Comparison of ENCODE assay signal across 15 mouse cellular contexts in genomic region chr11:120122126-120122525, GRCm38 (mm10). TPM values are rescaled to one million over a fixed set of nuclear protein-coding genes. Genes with fewer than 3 reads are reported as not detected.
DNase-seq lines count a peak whose midpoint lies in the region; ATAC-seq and TF ChIP-seq lines count a peak whose summit lies in the region.
"Had no signal": no experiment of that assay in that cellular context is flagged by ENCODE, and none has a peak within 500 bp of the region (broad histone marks: within the 10 kb centered on the region; RNA-seq: fewer than 3 reads in every experiment).

No protein-coding gene starts in this region.

- 62% methylated on average over 12 of the region's 12 CpGs for WGBS in hindbrain, postnatal 0 days
- 91% methylated on average over 12 of the region's 12 CpGs for WGBS in hindbrain, embryonic 12.5 days

- peaks cover 8% of the 10 kb centered on the region for H3K4me1 ChIP-seq in hindbrain, postnatal 0 days (ENCODE audit: insufficient read depth, low read length)
- H3K4me1 ChIP-seq in hindbrain, embryonic 12.5 days: peaks cover 6% of the 10 kb centered on the region; the same call in 1 of the 2 replicates

- H3K27ac ChIP-seq in hindbrain, postnatal 0 days: no peak overlapping the region
- H3K27ac ChIP-seq in hindbrain, embryonic 12.5 days: no peak overlapping the region
- H3K27ac ChIP-seq: intestine, embryonic 15.5 days had no signal

- no peak overlapping the region for H3K4me3 ChIP-seq in hindbrain, postnatal 0 days (ENCODE audit: low read length)
- no peak overlapping the region for H3K4me3 ChIP-seq in hindbrain, embryonic 12.5 days
- H3K4me3 ChIP-seq: erythroblast, embryonic 14.5 days; intestine, embryonic 15.5 days had no signal

- no peaks in the 10 kb centered on the region for H3K9me3 ChIP-seq in hindbrain, postnatal 0 days (ENCODE audit: low read length)
- H3K9me3 ChIP-seq in hindbrain, embryonic 12.5 days (replicated peaks): no peaks in the 10 kb centered on the region
- H3K9me3 ChIP-seq: intestine, embryonic 15.5 days had no signal

- H3K27me3 ChIP-seq in hindbrain, postnatal 0 days (ENCODE audit: insufficient read depth, low read length): no peaks in the 10 kb centered on the region
- no peaks in the 10 kb centered on the region for H3K27me3 ChIP-seq in hindbrain, embryonic 12.5 days
- H3K27me3 ChIP-seq: intestine, embryonic 15.5 days had no signal

- peaks cover 9% of the 10 kb centered on the region for H3K36me3 ChIP-seq in hindbrain, postnatal 0 days (ENCODE audit: insufficient read depth, low read length)
- peaks cover 45% of the 10 kb centered on the region for H3K36me3 ChIP-seq in hindbrain, embryonic 12.5 days

- no peak for ATAC-seq in cerebellum, adult (ENCODE audit: insufficient number of reproducible peaks, low FRiP score, low TSS enrichment)
- ATAC-seq in hindbrain, postnatal 0 days: peak; percentile 45; the same call in 1 of the 2 replicates
- no peak for ATAC-seq in hindbrain, embryonic 12.5 days (ENCODE audit: low FRiP score)
- ATAC-seq: intestine, embryonic 15.5 days had no signal

- H3K9ac ChIP-seq in hindbrain, postnatal 0 days (replicated peaks; ENCODE audit: low read length): no peak overlapping the region
- no peak overlapping the region for H3K9ac ChIP-seq in hindbrain, embryonic 12.5 days
- H3K9ac ChIP-seq: intestine, embryonic 15.5 days had no signal

- peak; percentile 56 to 64 for DNase-seq in cerebellum, postnatal 14 days
- DNase-seq in hindbrain, postnatal 0 days (ENCODE audit: low spot score): peak; percentile 51
- DNase-seq in adrenal gland, adult 8-10 months: peak; percentile 50
- peak; percentile 83 for DNase-seq in fibroblast of lung, adult 2 months (ENCODE audit: low read depth)
- DNase-seq in thymus, postnatal 4 days: no peak
- DNase-seq: embryo, embryonic 11 days; heart, postnatal 10 days; kidney, postnatal 14 days; layer of hippocampus, postnatal 36 days; lung, adult 2 months; thymus, postnatal 14 days had no signal

- H3K4me2 ChIP-seq in hindbrain, postnatal 0 days (ENCODE audit: low read depth, low read length): no peak overlapping the region
- H3K4me2 ChIP-seq in hindbrain, embryonic 12.5 days (replicated peaks): no peak overlapping the region
- H3K4me2 ChIP-seq: intestine, embryonic 15.5 days had no signal

- no peak for TF ChIP-seq CTCF in hindbrain, postnatal 0 days (IDR thresholded peaks at IDR 0.05; ENCODE audit: low read depth)

RNA-seq across cellular contexts. Expression of gene Ndufaf8, which starts 23.4 kb away (rescaled TPM):
- total RNA-seq in hindbrain, postnatal 0 days (2014; rRNA removed): 56.1 and 82.6 TPM in 2 replicates
- 62.7 and 70.2 TPM in 2 replicates for polyA plus RNA-seq in hindbrain, postnatal 0 days (2015; fragmentation: Nextera tagmentation; extraction: Ambion mirVana)
- polyA plus RNA-seq in hindbrain, embryonic 12.5 days (2016; fragmentation: Nextera tagmentation; extraction: Ambion mirVana): 45.8 and 52.7 TPM in 2 replicates
- total RNA-seq in adrenal gland, adult 8-10 months (2022): 10 to 100 TPM; 55.2 to 74.8 (median 64.3) TPM

RNA-seq across cellular contexts. Expression of gene Tepsin, which starts 23.6 kb away (rescaled TPM):
- 30.6 and 31.6 TPM in 2 replicates for total RNA-seq in hindbrain, postnatal 0 days (2014; rRNA removed)
- 13.8 and 14.8 TPM in 2 replicates for polyA plus RNA-seq in hindbrain, postnatal 0 days (2015; fragmentation: Nextera tagmentation; extraction: Ambion mirVana)
- polyA plus RNA-seq in hindbrain, embryonic 12.5 days (2016; fragmentation: Nextera tagmentation; extraction: Ambion mirVana): 17.3 and 22.0 TPM in 2 replicates
- 10 to 100 TPM; 15.2 to 19.1 (median 15.7) TPM for total RNA-seq in adrenal gland, adult 8-10 months (2022)

RNA-seq across cellular contexts. Expression of gene Slc38a10, which starts 29.0 kb away (rescaled TPM):
- total RNA-seq in hindbrain, postnatal 0 days (2014; rRNA removed): 167 and 178 TPM in 2 replicates
- 95.9 and 101 TPM in 2 replicates for polyA plus RNA-seq in hindbrain, postnatal 0 days (2015; fragmentation: Nextera tagmentation; extraction: Ambion mirVana)
- polyA plus RNA-seq in hindbrain, embryonic 12.5 days (2016; fragmentation: Nextera tagmentation; extraction: Ambion mirVana): 121 and 125 TPM in 2 replicates
- total RNA-seq in adrenal gland, adult 8-10 months (2022): 100 to 1,000 TPM; 155 to 215 (median 187) TPM

RNA-seq across cellular contexts. Expression of gene Cep131, which starts 35.5 kb away (rescaled TPM):
- total RNA-seq in hindbrain, postnatal 0 days (2014; rRNA removed): 18.5 and 18.7 TPM in 2 replicates
- 23.3 and 26.4 TPM in 2 replicates for polyA plus RNA-seq in hindbrain, postnatal 0 days (2015; fragmentation: Nextera tagmentation; extraction: Ambion mirVana)
- polyA plus RNA-seq in hindbrain, embryonic 12.5 days (2016; fragmentation: Nextera tagmentation; extraction: Ambion mirVana): 39.5 and 47.3 TPM in 2 replicates
- total RNA-seq in adrenal gland, adult 8-10 months (2022): 100 to 1,000 TPM in 2 of 4 experiments, 10 to 100 TPM in 2; 42.9 to 315 (median 94.5) TPM
